Mouse (Mus musculus) thymus, postnatal 4 days (tissue): Measurements from ENCODE around the gene Nyap1.
"Not testable (repeated sequence)": the region's sequence is repeated elsewhere in the genome, so short reads cannot be mapped to it uniquely, and the experiment has no call there.

Experiments used
- DNase-seq: peaks from one replicate; pipeline ENCODE4 v3.0.0; 2021

Gene Nyap1

GRCm38 (mm10) chr5:137766270-137766669 lies 24.9 kb upstream of the Nyap1 start:
- DNase-seq = no peak

GRCm38 (mm10) chr5:137764609-137765340 lies 23.4 kb upstream of the Nyap1 start:
- no peak for DNase-seq

GRCm38 (mm10) chr5:137759971-137760412 lies 18.6 kb upstream of the Nyap1 start:
- DNase-seq = peak; percentile 88

DNA sequence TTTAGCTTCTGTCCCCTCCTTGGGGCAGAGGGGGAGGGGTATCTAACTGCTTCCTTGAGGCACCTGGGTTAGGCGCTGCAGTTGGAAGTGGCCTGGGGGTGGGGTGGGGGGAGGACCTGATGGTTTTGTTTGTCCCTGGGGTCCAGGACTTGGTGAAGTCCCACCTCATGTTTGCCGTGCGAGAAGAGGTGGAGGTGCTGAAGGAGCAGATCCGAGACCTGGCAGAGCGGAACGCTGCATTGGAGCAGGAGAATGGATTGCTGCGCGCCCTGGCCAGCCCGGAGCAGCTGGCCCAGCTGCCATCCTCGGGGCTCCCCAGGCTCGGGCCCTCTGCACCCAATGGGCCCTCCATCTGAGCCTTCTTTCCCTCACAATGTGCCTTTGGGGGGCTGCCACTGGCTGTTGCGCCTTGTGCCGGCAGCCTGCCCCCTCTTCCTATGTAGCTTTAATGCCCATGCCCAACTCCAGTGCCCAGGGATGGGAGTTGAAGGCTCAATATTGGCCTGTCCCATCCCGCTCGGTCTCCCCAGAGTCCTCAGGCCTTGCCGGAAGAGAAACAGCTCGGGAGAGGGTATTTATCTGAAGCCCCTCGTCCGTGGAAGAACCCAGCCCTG lies 17.6 kb upstream of the Nyap1 start:
- no peak for DNase-seq

DNA sequence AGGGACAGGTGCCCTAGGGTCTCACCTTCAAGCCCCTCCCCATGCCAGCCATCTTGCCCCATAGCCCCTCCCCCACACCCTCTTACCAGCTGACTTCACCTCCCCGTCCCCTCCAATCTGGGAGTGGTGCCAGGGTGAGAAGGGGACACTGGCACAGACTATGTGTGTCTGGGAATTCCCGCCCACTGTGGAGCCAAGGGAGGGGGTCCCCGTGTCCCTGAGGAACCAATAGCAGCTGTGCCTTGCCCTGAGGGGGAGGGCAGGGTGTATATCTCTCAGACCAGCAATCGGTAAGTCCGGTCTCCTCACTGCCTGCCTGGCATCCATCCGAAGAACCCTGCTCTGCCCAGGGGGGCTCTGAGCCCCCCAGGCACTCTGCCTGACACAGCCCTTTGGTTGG lies 16.5 kb upstream of the Nyap1 start:
- DNase-seq = no peak

- DNase-seq = peak; percentile 92
These were observed 15.7 kb upstream of the Nyap1 start for GRCm38 (mm10) chr5:137756882-137757661.

DNA sequence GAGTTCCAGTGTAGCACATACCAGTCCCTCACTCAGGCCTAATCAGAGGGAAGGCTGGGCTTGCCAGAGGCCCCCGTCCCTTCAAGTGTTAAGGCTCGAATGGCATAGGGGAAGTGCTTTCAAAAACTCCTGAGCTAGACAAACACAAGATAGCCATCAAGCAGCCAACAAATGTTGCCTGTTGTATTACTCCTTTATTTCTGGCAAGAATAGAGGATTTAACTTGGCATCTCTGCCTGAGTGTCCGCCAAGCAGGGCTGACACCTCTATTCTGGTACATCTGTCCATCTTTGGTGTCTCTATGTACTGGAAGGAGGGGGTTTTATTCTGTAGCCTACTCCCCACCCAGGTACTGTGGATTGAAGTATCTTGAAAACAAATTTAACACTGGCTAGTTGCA lies 14.7 kb upstream of the Nyap1 start:
- no peak for DNase-seq

- DNase-seq = no peak
These were observed 14.0 kb upstream of the Nyap1 start for GRCm38 (mm10) chr5:137755425-137755824.

GRCm38 (mm10) chr5:137753111-137753832 lies 11.9 kb upstream of the Nyap1 start:
- no peak for DNase-seq

GRCm38 (mm10) chr5:137751988-137752387 lies 10.6 kb upstream of the Nyap1 start:
- no peak for DNase-seq

DNA sequence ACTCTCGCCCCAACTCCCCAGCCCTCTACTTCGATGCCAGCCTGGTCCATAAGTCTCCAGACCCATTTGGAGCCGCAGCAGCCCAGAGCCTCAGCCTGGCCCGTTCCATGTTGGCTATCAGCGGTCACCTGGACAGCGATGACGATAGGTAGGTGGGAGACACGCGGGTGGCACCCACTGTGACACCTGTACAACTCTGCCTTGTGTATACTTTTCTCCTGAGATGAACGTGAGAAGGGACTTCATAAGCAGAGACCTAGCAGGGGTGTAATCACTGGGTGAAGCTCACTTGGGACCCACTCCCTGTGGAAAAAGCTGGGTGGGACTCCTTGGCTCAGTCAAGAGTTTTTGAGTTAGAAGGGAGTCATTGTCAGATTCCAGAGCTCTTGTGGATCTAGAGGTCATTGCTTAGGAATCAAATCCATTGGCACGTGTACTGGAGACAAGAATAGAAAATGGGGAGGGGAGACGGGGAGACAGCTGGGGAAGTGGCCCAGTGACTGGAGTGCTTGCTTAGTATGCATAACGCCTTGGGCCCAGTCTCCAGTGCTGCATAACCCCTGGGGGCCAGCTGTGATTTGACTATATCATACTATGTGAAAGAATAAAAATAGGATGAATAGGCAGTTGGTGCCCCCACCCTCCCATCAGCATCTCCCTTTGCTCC lies 9.9 kb upstream of the Nyap1 start:
- no peak for DNase-seq

DNA sequence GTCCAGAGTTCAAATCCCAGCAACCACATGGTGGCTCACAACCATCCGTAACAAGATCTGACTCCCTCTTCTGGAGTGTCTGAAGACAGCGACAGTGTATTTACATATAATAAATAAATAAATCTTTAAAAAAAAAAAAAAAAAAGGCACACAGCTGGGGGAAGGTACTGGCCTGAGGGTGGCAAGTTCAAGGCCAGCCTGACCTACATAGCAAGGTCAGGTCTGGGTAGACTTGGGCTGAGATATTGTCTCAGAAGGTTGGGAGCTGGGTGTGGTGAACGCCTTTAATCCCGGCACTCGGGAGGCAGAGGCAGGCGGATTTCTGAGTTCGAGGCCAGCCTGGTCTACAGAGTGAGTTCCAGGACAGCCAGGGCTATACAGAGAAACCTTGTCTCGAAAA lies 8.8 kb upstream of the Nyap1 start:
- DNase-seq = not testable (repeated sequence)

- DNase-seq = peak; percentile 74
These were observed 7.9 kb upstream of the Nyap1 start for GRCm38 (mm10) chr5:137749196-137749836.

GRCm38 (mm10) chr5:137748130-137748770 lies 6.8 kb upstream of the Nyap1 start:
- peak; percentile 57 for DNase-seq

- peak; percentile 88 for DNase-seq
These were observed 6.0 kb upstream of the Nyap1 start for GRCm38 (mm10) chr5:137747326-137747961.

DNA sequence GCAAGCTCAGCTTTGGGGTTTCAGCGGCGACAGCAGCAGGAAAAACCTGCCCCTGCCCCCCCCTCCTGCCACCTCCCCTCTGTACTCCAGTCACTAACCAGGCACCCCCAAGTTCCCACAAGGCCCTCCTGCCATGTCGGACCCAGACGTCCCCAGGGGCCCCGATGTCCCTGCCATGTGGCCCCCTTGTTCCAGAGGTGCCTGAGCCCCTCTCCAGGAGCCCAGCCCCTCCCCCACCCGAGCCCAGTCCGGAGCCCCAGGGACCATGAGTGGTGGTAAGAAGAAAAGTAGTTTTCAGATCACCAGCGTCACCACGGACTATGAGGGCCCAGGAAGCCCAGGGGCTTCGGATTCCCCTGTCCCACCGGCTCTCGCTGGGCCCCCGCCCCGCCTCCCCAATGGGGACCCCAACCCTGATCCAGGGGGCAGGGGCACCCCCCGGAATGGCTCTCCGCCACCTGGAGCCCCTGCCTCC lies 5.5 kb upstream of the Nyap1 start:
- peak; percentile 71 for DNase-seq

DNA sequence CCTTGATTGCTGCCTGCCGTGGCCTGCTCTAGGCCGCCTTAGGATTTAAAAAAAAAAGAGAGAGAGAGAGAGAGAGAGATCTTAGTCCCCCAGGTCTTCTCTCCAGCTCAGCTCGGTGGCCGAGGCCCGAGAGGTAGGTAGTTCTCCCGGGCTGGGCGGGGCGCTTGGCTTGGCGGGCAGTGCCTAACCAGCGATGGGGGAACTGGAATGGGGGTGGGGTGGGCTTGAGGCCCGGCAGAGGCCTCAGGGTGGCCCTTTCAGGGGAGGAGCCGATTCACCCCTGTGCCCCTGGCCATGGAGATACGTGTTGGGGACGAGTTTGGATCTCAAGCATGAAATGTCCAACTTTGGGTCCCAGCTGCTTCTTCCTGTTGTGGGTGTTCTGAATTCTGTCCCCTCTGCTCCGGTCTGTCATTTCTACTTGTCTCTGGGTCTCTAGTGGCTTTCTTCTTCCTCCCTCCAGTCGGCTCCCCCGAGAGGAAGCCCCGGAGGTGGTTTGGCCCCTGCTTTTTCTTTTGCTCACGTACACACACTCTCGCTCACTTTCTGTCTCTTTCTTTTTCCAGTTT lies 5.0 kb upstream of the Nyap1 start:
- peak; percentile 79 for DNase-seq

- peak; percentile 90 for DNase-seq
These were observed 4.1 kb upstream of the Nyap1 start, which contains the start of gene Tsc22d4 for GRCm38 (mm10) chr5:137745214-137746171. TSS of gene Tsc22d4 (plus strand) at chr5:137745730.

DNA sequence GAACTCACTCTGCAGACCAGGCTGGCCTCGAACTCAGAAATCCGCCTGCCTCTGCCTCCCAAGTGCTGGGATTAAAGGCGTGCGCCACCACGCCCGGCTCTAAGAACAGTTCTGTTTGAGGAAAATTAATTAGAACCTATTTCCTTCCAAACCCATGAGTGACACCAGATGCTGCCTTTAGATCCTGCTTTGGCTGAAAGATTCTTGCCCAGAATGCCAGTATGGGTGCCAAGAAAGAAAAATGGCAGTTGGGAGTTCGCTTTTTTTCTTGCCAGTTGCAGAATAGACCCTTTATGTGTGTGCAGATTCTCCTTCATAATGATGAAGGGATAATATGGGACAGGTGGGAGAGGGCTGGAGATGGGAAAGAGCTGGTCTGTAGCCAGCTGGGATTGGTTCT lies 2.8 kb upstream of the Nyap1 start:
- DNase-seq = no peak
